Mouse (Mus musculus) liver, postnatal 0 days (tissue): ENCODE measurements around the gene Trpm3.

Experiments
- CTCF ChIP-seq: sonication (generic); IDR thresholded peaks from 2 replicates; pipeline ENCODE4 v1.5.1; 2016; ENCODE audit warnings: antibody characterized with exemption, low read depth
- EP300 ChIP-seq: IDR thresholded peaks from 2 replicates; pipeline ENCODE4 v1.6.1; 2016; ENCODE audit warnings: antibody characterized with exemption, low read depth, mild to moderate bottlenecking

GRCm38 (mm10) chr19:23034933-23035332 is 896.1 kb downstream of the Trpm3 start:
- TF ChIP-seq EP300 (no peak), CTCF (no peak)
